Mouse (Mus musculus) thymus, postnatal 10 days (tissue): Measurements from ENCODE around the gene Gm9936.
"Not testable (repeated sequence)": the region's sequence is repeated elsewhere in the genome, so short reads cannot be mapped to it uniquely, and the experiment has no call there.

ENCODE experiments used
- DNase-seq, 2 experiments: peaks; one replicate each; pipeline ENCODE4 v3.0.0; 2021; ENCODE audit warnings: low spot score in 2 of 2

The Gm9936 gene

DNA sequence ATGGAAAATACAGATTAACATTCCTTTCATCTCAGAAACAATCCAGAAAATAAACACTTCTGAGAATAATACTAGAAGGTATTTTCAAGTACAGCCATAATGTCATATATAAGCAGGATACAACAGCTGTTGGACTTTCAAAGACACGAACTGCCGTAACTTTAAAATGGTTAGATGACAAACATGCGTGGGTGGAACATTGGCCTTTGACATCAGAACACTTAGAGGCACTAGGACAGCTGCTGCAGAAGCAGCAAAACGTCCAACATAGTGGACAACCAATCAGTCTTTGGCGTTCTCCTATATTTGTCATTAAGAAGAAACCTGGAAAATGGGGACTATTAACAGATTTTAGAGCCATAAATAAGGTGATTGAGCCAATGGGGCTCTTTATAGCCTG is 18.0 kb downstream of the Gm9936 start:
- not testable (repeated sequence) for DNase-seq

- DNase-seq: no peak
Observed at GRCm38 (mm10) chr5:114836886-114837285, 21.6 kb downstream of the Gm9936 start.

DNA sequence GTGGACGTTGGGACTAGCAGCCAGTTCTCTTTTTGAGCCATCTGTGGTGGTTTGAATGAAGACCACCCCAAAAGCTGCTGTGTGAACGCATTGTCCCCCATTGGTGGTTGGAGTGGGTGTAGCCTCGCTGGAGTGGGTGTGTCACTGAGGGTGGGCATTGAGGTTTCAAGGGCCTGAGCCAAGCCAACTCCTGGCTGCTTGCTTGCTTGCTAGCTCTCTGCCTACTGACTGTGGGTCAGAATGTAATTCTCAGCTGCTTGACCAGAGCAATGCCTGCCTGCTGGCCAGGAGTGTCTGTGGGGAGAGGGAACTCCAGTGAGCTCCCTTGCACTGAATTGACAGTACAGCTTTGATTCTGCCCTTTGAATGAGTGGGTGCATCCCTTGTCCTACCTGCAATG is 28.7 kb downstream of the Gm9936 start:
- no peak for DNase-seq

DNA sequence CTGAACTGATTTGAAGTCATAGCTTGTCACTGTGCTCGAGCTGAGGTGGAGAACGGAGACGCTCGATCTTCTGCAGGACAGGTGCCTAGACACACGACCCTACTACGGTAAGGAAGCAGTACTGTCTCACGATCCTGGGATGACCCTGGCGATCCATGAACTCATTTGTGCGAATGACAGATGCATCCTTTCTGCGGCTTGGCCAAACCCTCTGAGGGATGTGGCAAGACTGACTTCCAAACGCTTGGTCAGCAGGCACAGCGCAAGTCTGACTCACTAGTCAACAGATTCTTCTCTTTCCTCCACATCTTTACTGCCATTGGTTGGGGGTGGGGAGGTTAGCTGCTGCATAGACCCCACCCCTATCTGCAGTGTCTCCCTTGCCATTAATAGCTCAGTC is 31.1 kb downstream of the Gm9936 start:
- DNase-seq: no peak

GRCm38 (mm10) chr5:114825978-114826691 is 32.3 kb downstream of the Gm9936 start:
- peak; percentile 78 to 87 for DNase-seq

DNA sequence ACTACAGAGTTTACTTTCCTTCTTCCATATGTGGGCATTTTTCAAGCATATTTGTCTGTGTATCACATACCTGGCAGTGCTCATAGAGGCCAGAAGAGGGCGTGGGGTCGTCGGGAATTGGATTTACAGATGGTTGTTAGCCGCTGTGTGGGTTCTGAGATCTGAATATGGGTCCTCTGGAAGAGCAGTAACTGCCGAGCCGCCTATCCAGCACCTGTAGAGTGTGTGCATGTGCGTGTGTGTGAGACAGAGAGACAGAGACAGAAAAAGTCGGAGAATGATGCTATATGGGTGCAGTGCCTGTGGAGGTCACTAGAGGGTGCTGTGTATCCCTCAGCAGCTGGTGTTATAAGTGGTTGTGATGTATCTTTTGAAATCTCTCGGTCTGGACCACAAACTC is 34.3 kb downstream of the Gm9936 start:
- peak in 1 of 2 experiments; percentile 45 for DNase-seq

- DNase-seq: peak; percentile 64 to 79
Observed at GRCm38 (mm10) chr5:114822796-114823688, 35.4 kb downstream of the Gm9936 start, which contains the start of gene 1500011B03Rik. 1500011B03Rik (minus strand) TSS chr5:114823468.

DNA sequence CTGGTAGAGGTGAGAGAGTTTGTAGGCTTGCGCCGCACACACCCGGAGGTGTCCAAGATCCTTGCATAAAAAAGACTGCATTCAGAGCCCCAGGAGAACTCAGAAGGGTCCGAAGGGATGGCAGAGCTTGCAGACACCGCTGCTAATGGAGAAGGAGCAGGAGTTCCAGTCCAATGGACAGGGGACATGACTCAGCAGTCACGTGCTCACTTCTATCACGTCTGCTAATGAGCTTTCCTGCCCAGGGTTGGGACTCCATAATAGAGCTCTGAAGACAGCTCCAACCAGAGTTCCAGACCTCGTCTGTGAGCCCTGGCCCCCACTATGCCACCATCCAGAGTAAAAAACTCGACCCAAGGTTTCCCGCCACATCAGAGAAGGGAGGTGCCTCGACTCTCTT is 40.4 kb downstream of the Gm9936 start:
- DNase-seq: no peak

- DNase-seq: no peak
Observed at GRCm38 (mm10) chr5:114816599-114816998, 41.9 kb downstream of the Gm9936 start.

GRCm38 (mm10) chr5:114813525-114814181 is 44.8 kb downstream of the Gm9936 start:
- DNase-seq: peak; percentile 79 to 87

DNA sequence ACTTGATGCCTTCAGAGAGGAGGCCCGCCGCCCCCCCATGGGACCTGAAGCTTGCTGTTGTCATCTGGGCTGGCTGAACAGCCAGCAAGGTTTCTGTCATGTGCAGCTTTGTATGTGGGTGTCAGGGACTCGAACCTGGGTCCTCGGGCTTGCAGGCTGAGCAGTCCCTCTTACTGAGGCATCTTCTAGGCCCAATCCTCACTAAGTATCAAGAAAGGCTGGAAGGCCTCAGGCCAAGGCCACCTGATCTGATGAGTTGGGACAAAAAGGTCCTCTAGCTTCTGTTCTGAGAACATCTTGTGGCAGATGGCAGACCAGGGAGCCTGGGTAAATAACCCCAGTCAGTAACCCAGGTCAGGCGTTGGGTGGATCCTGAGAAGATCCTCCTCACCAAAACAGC is 48.7 kb downstream of the Gm9936 start:
- DNase-seq: no peak

- no peak for DNase-seq
Observed at GRCm38 (mm10) chr5:114809181-114809756, 49.2 kb downstream of the Gm9936 start.

GRCm38 (mm10) chr5:114808385-114808784 is 50.1 kb downstream of the Gm9936 start:
- DNase-seq: no peak

GRCm38 (mm10) chr5:114807893-114808292 is 50.6 kb downstream of the Gm9936 start:
- no peak for DNase-seq

- no peak for DNase-seq
Observed at GRCm38 (mm10) chr5:114807468-114807867, 51.0 kb downstream of the Gm9936 start.

DNA sequence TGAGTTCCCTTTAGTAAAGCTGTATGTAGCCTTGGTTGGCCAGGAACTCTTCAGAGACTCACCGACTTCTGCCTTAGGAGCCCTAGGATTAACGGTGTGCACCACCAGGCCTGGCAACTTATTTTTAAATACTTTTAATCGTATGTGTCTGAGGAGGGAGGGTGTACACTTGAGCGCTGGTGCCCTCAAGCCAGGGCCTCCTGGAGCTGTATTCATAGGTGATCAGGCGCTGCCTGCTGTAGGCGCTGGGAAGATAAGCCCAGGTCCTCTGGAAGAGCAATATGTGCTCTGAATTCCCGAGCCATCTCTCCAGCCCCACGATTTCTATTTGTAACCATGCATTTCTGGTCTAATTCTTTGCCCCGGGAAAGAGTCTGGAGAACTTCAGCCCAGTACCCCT is 51.4 kb downstream of the Gm9936 start:
- no peak for DNase-seq

GRCm38 (mm10) chr5:114806636-114807035 is 51.8 kb downstream of the Gm9936 start:
- DNase-seq: no peak
